Mouse (Mus musculus): ENCODE data around the gene Mrpl10. TPM values are rescaled to one million over a fixed set of nuclear protein-coding genes. Genes with fewer than 3 reads are reported as not detected.

Mrpl10 gene
- polyA plus RNA-seq (2012; ENCODE audit: low replicate concordance), result 29.9 and 38.4 TPM in 2 replicates

GRCm38 (mm10) chr11:97041022-97041899, at the start of gene Mrpl10, which contains the start of gene Lrrc46:
Gene Mrpl10, plus strand, starts transcription at chr11:97041560.
Gene Lrrc46, minus strand, starts transcription at chr11:97041407.

GRCm38 (mm10) chr11:97013121-97013670, 28.2 kb upstream of the Mrpl10 start, which contains the start of gene Sp6:
Gene Sp6, plus strand, starts transcription at chr11:97013394.

DNA sequence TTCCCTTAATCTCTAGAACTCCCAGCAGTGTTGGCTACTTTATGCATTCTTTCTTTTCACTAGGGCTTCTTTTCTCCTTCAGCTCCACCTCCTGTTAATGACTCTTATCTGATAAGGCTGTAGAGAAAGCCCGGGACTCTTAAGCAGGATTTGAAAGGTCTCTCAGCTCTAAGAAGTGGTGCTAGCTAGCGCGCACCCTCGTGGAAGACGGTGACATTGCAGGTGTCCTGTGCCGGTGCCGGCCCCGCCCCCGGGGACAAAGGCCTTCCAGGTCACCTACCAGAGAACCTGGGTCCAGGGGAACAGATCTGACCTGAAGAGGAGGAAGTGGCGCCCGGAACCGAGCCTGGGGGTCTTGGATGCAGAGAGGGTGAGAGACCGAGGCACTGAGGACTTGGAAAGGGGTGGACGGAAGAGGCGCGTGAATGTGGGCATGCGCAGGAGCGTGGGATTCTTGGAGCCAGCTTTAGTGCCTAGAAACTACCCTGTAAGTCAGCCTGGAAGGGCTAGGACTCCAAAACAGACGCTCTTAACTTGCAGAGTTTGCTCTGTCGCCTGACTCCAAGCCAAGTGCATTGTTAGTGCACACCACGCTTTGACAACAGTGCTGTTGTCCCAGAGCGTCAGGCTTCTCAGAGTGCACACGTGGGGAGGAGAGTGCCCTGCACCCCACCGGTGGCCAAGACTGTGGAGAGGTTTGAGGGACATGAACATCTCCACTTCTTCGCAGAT, 11.5 kb upstream of the Mrpl10 start, which contains the start of gene Scrn2:
Scrn2 (plus strand) TSS at position 253 of the 732 bp plus-strand sequence.

DNA sequence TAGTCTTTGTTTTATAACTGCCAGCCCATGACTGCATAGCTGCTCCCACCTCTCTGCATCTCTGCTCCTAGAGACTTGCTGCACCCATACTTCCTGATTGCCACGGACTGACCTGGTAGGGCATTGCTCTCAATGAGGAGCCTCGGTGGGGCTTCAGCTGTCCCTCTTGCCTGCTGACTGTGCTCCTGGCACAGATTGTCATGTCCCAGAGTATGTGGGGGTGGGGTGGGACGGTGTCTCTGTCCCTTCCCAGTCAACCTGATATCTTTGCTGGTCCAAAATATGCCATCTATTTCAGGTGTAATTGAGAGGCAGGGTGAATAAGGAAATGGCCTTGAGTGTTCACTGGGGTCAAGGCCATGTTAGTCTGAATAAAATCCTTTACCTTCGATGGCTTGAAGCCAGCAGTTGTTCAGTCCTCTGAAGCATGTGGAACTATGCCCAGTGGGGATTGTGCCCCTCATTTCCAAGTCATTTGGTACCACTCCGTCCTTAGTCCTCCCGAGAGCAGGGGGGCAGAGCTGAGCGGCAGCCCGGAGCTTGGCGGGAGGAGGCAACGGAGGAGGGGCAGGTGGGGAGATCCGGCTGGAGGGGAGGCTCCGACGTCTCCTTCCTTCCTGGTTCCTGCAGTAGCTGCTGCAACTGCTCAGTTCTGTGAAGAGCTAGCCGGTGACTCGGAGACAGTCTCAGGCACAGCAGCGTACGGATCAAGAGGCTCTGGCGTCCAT, 9.0 kb downstream of the Mrpl10 start, which contains the start of gene Osbpl7:
Osbpl7 (plus strand) TSS at position 413 of the 728 bp plus-strand sequence.

Other genes with a start within 250 kb of the Mrpl10 start
- gene Nfe2l1, start 211.6 kb upstream of the Mrpl10 start, polyA plus RNA-seq (2012; ENCODE audit: low replicate concordance), result 34.4 and 107 TPM in 2 replicates
- 2.1 and 3.9 TPM in 2 replicates for gene Copz2, start 191.7 kb upstream of the Mrpl10 start, polyA plus RNA-seq (2012; ENCODE audit: low replicate concordance)
- 12.3 and 25.9 TPM in 2 replicates for gene Cdk5rap3, start 125.1 kb upstream of the Mrpl10 start, polyA plus RNA-seq (2012; ENCODE audit: low replicate concordance)
- not detected in 2 replicates for gene Prr15l, start 113.5 kb upstream of the Mrpl10 start, polyA plus RNA-seq (2012; ENCODE audit: low replicate concordance)
- gene Pnpo, start 97.6 kb upstream of the Mrpl10 start, polyA plus RNA-seq (2012; ENCODE audit: low replicate concordance), result 13.1 and 20.4 TPM in 2 replicates
- gene Sp2, start 58.6 kb upstream of the Mrpl10 start, polyA plus RNA-seq (2012; ENCODE audit: low replicate concordance), result 90.0 and 123 TPM in 2 replicates
- gene Sp6, start 28.2 kb upstream of the Mrpl10 start, polyA plus RNA-seq (2012; ENCODE audit: low replicate concordance), result 0.51 and 0.55 TPM in 2 replicates
- 15.1 and 19.3 TPM in 2 replicates for gene Scrn2, start 11.6 kb upstream of the Mrpl10 start, polyA plus RNA-seq (2012; ENCODE audit: low replicate concordance)
- 0.13 TPM in 1 of 2 replicates, not detected in the other for gene Lrrc46, start 153 bp upstream of the Mrpl10 start, polyA plus RNA-seq (2012; ENCODE audit: low replicate concordance)
- 8.0 and 21.9 TPM in 2 replicates for gene Osbpl7, start 9.1 kb downstream of the Mrpl10 start, polyA plus RNA-seq (2012; ENCODE audit: low replicate concordance)
- 4.4 and 13.3 TPM in 2 replicates for gene Tbx21, start 73.8 kb downstream of the Mrpl10 start, polyA plus RNA-seq (2012; ENCODE audit: low replicate concordance)
- 13.8 and 20.3 TPM in 2 replicates for gene Tbkbp1, start 109.9 kb downstream of the Mrpl10 start, polyA plus RNA-seq (2012; ENCODE audit: low replicate concordance)
- 34.2 and 43.7 TPM in 2 replicates for gene Kpnb1, start 146.3 kb downstream of the Mrpl10 start, polyA plus RNA-seq (2012; ENCODE audit: low replicate concordance)
- 34.9 and 36.2 TPM in 2 replicates for gene Npepps, start 239.1 kb downstream of the Mrpl10 start, polyA plus RNA-seq (2012; ENCODE audit: low replicate concordance)

All from leukemia stem cell, adult 10-12 weeks (primary cell).